Mouse (Mus musculus) T-helper 17 cell (primary cell): Measurements from ENCODE around the gene Rbm15b.

ENCODE experiments used
- in situ Hi-C, 2 experiments: fragments of 300-600 bp; cut with MboI, MseI; formaldehyde crosslinking; loops; 1 replicate in 1 of 2; 2 replicates in 1 of 2; pipeline ENCODE4 v1.15.1; 2025; ENCODE audit warnings: high pct_unique_total_duplicates in 2 of 2

The Rbm15b gene

GRCm38 (mm10) chr9:106886828-106887702 lies at the start of gene Rbm15b:
TSS of gene Rbm15b (minus strand) at chr9:106887428.
- in situ Hi-C loops = loop anchor here (5.0 to 25.0 kb wide), 4 partner anchors 215 to 1898 kb away; partner anchors contain the start of genes Ip6k2 (in 1 of the 2), Ppm1m (in 1 of the 2) and Slc25a20 (in 1 of the 2)

GRCm38 (mm10) chr9:106934998-106935397 lies 47.8 kb upstream of the Rbm15b start:
- in situ Hi-C loops = no loop called here

- in situ Hi-C loops = loop anchor here in 1 of 2 experiments (5.0 kb wide), 1 partner anchor 32 kb away; no protein-coding TSS in a partner anchor
These were observed 27.6 kb upstream of the Rbm15b start for GRCm38 (mm10) chr9:106914878-106915277.

- in situ Hi-C loops = loop anchor here in 1 of 2 experiments (5.0 kb wide), 1 partner anchor 34 kb away; no protein-coding TSS in a partner anchor
These were observed 26.5 kb upstream of the Rbm15b start for GRCm38 (mm10) chr9:106913759-106914158.

- in situ Hi-C loops = loop anchor here in 1 of 2 experiments (5.0 kb wide), 1 partner anchor 36 kb away; no protein-coding TSS in a partner anchor
These were observed 24.4 kb upstream of the Rbm15b start for GRCm38 (mm10) chr9:106911624-106912023.

- in situ Hi-C loops = no loop called here
These were observed 21.5 kb upstream of the Rbm15b start for GRCm38 (mm10) chr9:106908715-106909114.

- in situ Hi-C loops = no loop called here
These were observed 20.9 kb upstream of the Rbm15b start for GRCm38 (mm10) chr9:106908174-106908573.

- in situ Hi-C loops = no loop called here
These were observed 19.4 kb upstream of the Rbm15b start for GRCm38 (mm10) chr9:106906597-106906996.

GRCm38 (mm10) chr9:106903791-106904134 lies 16.5 kb upstream of the Rbm15b start:
- in situ Hi-C loops = no loop called here

- in situ Hi-C loops = no loop called here
These were observed 16.0 kb upstream of the Rbm15b start for GRCm38 (mm10) chr9:106903099-106903790.

- in situ Hi-C loops = no loop called here
These were observed 14.4 kb upstream of the Rbm15b start for GRCm38 (mm10) chr9:106901596-106901995.

GRCm38 (mm10) chr9:106898901-106899300 lies 11.7 kb upstream of the Rbm15b start:
- in situ Hi-C loops = loop anchor here in 1 of 2 experiments (5.0 to 25.0 kb wide), 2 partner anchors 388 to 712 kb away; partner anchors contain the start of genes Mapkapk3 and Ppm1m

GRCm38 (mm10) chr9:106893327-106893726 lies 6.1 kb upstream of the Rbm15b start:
- in situ Hi-C loops = loop anchor here (5.0 to 25.0 kb wide), 3 partner anchors 399 to 706 kb away; partner anchors contain the start of genes 6430571L13Rik (in 1 of the 2) and Ppm1m (in 1 of the 2)

GRCm38 (mm10) chr9:106892552-106892875 lies 5.3 kb upstream of the Rbm15b start:
- in situ Hi-C loops = loop anchor here (5.0 to 25.0 kb wide), 3 partner anchors 400 to 705 kb away; partner anchors contain the start of genes 6430571L13Rik (in 1 of the 2) and Ppm1m (in 1 of the 2)

- in situ Hi-C loops = loop anchor here (5.0 to 25.0 kb wide), 3 partner anchors 400 to 705 kb away; partner anchors contain the start of genes 6430571L13Rik (in 1 of the 2) and Ppm1m (in 1 of the 2)
These were observed 4.8 kb upstream of the Rbm15b start, which contains the start of gene Manf for GRCm38 (mm10) chr9:106891829-106892551. TSS of gene Manf (minus strand) at chr9:106891979.

- in situ Hi-C loops = loop anchor here (5.0 to 25.0 kb wide), 3 partner anchors 401 to 704 kb away; partner anchors contain the start of genes 6430571L13Rik (in 1 of the 2) and Ppm1m (in 1 of the 2)
These were observed 4.1 kb upstream of the Rbm15b start for GRCm38 (mm10) chr9:106891341-106891741.

GRCm38 (mm10) chr9:106890496-106891240 lies 3.4 kb upstream of the Rbm15b start:
- in situ Hi-C loops = loop anchor here (5.0 to 25.0 kb wide), 3 partner anchors 402 to 703 kb away; partner anchors contain the start of genes 6430571L13Rik (in 1 of the 2) and Ppm1m (in 1 of the 2)

GRCm38 (mm10) chr9:106889321-106889720 lies 2.1 kb upstream of the Rbm15b start:
- in situ Hi-C loops = loop anchor here (5.0 to 25.0 kb wide), 4 partner anchors 217 to 1895 kb away; partner anchors contain the start of genes Ip6k2 (in 1 of the 2), Ppm1m (in 1 of the 2) and Slc25a20 (in 1 of the 2)

GRCm38 (mm10) chr9:106888346-106888745 lies 1.1 kb upstream of the Rbm15b start:
- in situ Hi-C loops = loop anchor here (5.0 to 25.0 kb wide), 4 partner anchors 216 to 1896 kb away; partner anchors contain the start of genes Ip6k2 (in 1 of the 2), Ppm1m (in 1 of the 2) and Slc25a20 (in 1 of the 2)
